Mouse (Mus musculus) heart, postnatal 0 days (tissue): ENCODE measurements around the gene D3Ertd254e. TPM values are rescaled to one million over a fixed set of nuclear protein-coding genes. Genes with fewer than 3 reads are reported as not detected.

Source experiments
- ATAC-seq: fragments of 200-750 bp; cut with Nextera tagmentation; 2 replicates; pipeline ENCODE4 v1.8.0; 2017; ENCODE audit warnings: low read depth, moderate number of reproducible peaks, moderate library complexity; ENCODE audit not compliant: insufficient read depth
- DNase-seq: peaks from one replicate; pipeline ENCODE4 v3.0.0-alpha.2; 2016; ENCODE audit warnings: low spot score
- H3K27ac ChIP-seq: fragments of 300-500 bp; sonication (generic); 2 replicates; pipeline ENCODE4 v1.5.1; 2014; ENCODE audit warnings: low read depth, mild to moderate bottlenecking
- H3K27me3 ChIP-seq: fragments of 300-500 bp; sonication (generic); 2 replicates; pipeline ENCODE4 v1.6.1; 2014; ENCODE audit warnings: low read length, mixed read lengths; ENCODE audit not compliant: control insufficient read depth, insufficient read depth
- H3K36me3 ChIP-seq: fragments of 300-500 bp; sonication (generic); replicated peaks from 2 replicates; pipeline ENCODE4 v1.6.1; 2014; ENCODE audit warnings: low read length, mixed read lengths; ENCODE audit not compliant: control insufficient read depth, insufficient read depth
- H3K4me1 ChIP-seq: fragments of 300-500 bp; sonication (generic); 2 replicates; pipeline ENCODE4 v1.6.1; 2014; ENCODE audit warnings: antibody characterized with exemption; ENCODE audit not compliant: control insufficient read depth, insufficient read depth
- H3K4me2 ChIP-seq: fragments of 300-500 bp; sonication (generic); 2 replicates; pipeline ENCODE4 v1.6.1; 2014; ENCODE audit warnings: low read depth, mild to moderate bottlenecking, low read length, moderate library complexity
- H3K4me3 ChIP-seq: fragments of 300-500 bp; sonication (generic); 2 replicates; pipeline ENCODE4 v1.5.1; 2014; ENCODE audit warnings: low read depth, low read length
- H3K9ac ChIP-seq: fragments of 300-500 bp; sonication (generic); replicated peaks from 2 replicates; pipeline ENCODE4 v1.6.1; 2014; ENCODE audit warnings: low read depth, low read length, mixed read lengths
- H3K9me3 ChIP-seq: fragments of 300-500 bp; sonication (generic); replicated peaks from 2 replicates; pipeline ENCODE4 v1.6.1; 2016; ENCODE audit warnings: low read length; ENCODE audit not compliant: control insufficient read depth
- CTCF ChIP-seq: IDR thresholded peaks from 2 replicates; pipeline ENCODE4 v1.5.1; 2016; ENCODE audit warnings: antibody characterized with exemption, control low read depth, low read depth
- EP300 ChIP-seq: IDR thresholded peaks from 2 replicates; pipeline ENCODE4 v1.6.1; 2016; ENCODE audit warnings: antibody characterized with exemption, low read depth
- WGBS: fragments of 180-500 bp; shearing (Covaris S2); extraction: QIAGEN DNeasy Blood & Tissue Kit; methylation state at CpG from one replicate; pipeline ENCODE4 v1.1.7; 2014; 5-methylcytosine and 5-hydroxymethylcytosine counted together
- polyA plus RNA-seq: library from polyadenylated mRNA; unstranded; fragments of >200 nt; fragmentation: Nextera tagmentation; extraction: Ambion mirVana; gene quantifications from 2 replicates; pipeline ENCODE4 v1.2.1, GENCODE M21; 2015
- total RNA-seq: library from RNA; depleted of rRNA; stranded (reverse); fragments of >200 nt; gene quantifications from 2 replicates; pipeline ENCODE4 v1.2.3, GENCODE M21; 2014; ENCODE audit warnings: low replicate concordance

D3Ertd254e gene
- total and polyA plus RNA-seq, 2 experiments from 2014 or later: 3.4 to 4.9 TPM

DNA sequence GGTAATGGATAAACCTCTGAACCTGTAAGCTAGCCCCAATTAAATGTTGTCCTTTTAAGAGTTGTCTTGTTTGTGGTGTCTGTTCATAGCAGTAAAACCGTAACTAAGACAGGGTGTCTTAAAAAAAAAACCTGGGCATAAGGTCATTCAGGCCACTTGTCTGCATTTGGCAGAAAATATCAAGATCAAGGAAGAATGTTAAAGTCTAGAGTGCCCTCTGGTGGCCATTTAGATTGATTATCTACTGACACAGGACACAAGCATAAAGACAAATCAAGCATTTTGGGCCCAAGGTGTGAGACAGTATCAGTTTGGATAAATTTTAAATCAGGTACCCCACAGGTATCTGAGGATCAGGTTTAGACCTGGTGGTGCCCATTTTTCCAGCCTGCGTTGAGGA, 13.3 kb upstream of the D3Ertd254e start:
- DNase-seq (peak; percentile 42), ATAC-seq (no peak)
- WGBS: 50% methylated on average over 2 of the region's 2 CpGs
- Histone ChIP-seq H3K27ac (no peak overlapping the region), H3K4me1 (no peaks in the 10 kb centered on the region), H3K4me2 (no peak overlapping the region), H3K27me3 (no peaks in the 10 kb centered on the region), H3K9me3 (no peaks in the 10 kb centered on the region), H3K4me3 (no peak overlapping the region), H3K9ac (no peak overlapping the region), H3K36me3 (no peaks in the 10 kb centered on the region)
- TF ChIP-seq EP300: no peak
- peak; percentile 41 for TF ChIP-seq CTCF

DNA sequence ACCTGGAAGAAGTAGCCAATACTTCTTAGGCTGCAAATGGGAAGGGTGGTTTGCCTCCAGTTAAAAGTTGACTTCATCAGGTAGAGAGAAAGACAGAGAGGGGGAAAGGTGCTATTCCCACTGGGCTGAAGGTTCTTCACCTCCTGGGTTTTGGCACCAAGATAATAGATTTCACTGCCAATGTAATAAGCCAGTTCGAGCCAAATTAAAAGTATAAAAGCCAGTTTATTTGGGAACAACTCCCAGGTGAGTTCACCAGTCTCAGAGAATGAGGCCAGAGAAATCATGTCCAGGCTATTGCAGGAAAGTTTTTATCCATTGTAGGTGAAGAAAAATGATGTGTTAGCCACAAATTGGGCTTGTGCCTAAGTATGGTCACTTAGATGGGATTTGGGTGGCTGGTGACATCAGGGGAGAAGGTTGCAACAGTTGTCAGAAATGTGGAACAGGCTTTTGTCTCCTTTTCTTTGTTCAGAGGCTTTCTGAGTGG, 12.6 kb upstream of the D3Ertd254e start:
- ATAC-seq: no peak
- Histone ChIP-seq H3K27me3 (no peaks in the 10 kb centered on the region), H3K36me3 (no peaks in the 10 kb centered on the region), H3K4me3 (no peak overlapping the region), H3K9me3 (no peaks in the 10 kb centered on the region), H3K9ac (no peak overlapping the region), H3K4me2 (no peak overlapping the region), H3K27ac (no peak overlapping the region), H3K4me1 (no peaks in the 10 kb centered on the region)
- TF ChIP-seq CTCF (no peak), EP300 (no peak)
- 61% methylated on average over 1 of the region's 1 CpGs for WGBS
- no peak for DNase-seq

DNA sequence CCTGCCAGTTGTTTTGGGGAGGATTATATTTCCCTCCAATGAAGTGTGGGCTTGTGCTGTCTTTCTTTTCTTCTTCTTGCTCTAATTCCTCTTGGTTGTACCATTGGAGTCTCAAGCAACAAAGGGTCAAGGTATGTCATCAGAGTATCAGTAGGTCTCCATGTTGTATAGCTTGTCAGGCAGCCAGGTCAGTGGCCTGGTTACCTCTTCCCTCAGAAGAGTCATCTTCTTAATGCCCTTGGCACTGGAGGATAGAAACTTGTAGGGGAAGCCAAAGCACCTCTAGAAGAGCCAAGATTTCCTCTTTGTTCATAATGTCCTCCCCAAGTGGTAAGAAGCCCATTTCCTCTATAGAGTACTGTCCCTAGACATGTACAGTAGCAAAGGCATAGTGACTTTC, 11.8 kb upstream of the D3Ertd254e start:
- no peak overlapping the region for H3K9ac ChIP-seq
- no peak overlapping the region for H3K4me2 ChIP-seq
- ATAC-seq: no peak

DNA sequence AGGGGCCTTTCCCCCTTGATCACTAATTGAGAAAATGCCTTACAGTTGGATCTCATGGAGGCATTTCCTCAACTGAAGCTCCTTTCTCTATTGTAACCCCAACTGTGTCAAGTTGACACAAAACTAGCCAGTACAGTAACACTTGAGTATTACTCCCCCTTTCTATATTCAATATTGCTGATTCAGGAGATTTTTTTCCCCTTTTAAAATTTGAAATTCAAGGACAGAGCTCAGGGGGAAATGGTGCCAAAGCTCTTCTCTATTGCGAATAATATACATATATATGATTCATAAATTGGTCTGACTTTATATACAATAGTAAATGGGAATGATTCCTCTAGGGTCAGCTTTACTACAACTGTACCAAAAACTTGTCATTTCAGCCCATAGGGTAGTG, 282 bp upstream of the D3Ertd254e start:
- Histone ChIP-seq H3K4me2 (peak overlapping the region; percentile 83), H3K27ac (no peak overlapping the region), H3K27me3 (no peaks in the 10 kb centered on the region), H3K36me3 (no peaks in the 10 kb centered on the region), H3K9me3 (no peaks in the 10 kb centered on the region), H3K9ac (peak overlapping the region; percentile 88; the same call in 1 of the 2 replicates), H3K4me1 (peaks cover 23% of the 10 kb centered on the region), H3K4me3 (peak overlapping the region; percentile 84)
- TF ChIP-seq CTCF (no peak), EP300 (no peak)
- 10% methylated on average over 1 of the region's 1 CpGs for WGBS
- ATAC-seq: no peak
- DNase-seq: no peak

More for the DNA sequence above, 11.8 kb upstream of the D3Ertd254e start:
- Histone ChIP-seq H3K27me3 (no peaks in the 10 kb centered on the region), H3K9me3 (no peaks in the 10 kb centered on the region), H3K27ac (no peak overlapping the region), H3K4me3 (no peak overlapping the region), H3K4me1 (no peaks in the 10 kb centered on the region), H3K36me3 (no peaks in the 10 kb centered on the region)
- no peak for DNase-seq
- TF ChIP-seq EP300: no peak
- no peak for TF ChIP-seq CTCF

DNA sequence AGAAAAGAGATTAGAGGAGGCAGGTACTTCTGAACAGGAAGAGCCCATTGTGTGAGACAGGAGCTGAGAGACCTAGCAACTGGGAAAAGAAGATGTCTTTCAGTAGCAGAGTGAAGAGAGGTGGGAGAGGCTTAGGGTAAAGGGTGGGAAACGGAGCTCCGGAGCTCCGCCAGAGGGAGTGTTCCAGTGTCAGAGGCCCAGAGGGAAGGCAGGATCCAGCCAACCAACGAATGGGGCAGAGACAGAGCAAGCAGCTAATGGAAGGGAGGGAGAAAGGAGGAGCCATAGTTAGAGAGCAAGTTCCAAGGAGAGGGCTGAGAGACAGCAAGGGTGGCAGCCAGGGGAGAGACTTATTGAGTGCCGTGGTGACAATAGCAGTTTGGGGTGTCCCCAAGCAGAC, 4.5 kb downstream of the D3Ertd254e start:
- Histone ChIP-seq H3K9me3 (no peaks in the 10 kb centered on the region; the same call in 1 of the 2 replicates), H3K4me3 (no peak overlapping the region), H3K4me1 (peaks cover 23% of the 10 kb centered on the region), H3K27me3 (no peaks in the 10 kb centered on the region), H3K36me3 (peaks cover 9% of the 10 kb centered on the region), H3K4me2 (no peak overlapping the region), H3K27ac (no peak overlapping the region), H3K9ac (no peak overlapping the region)
- WGBS: 17% methylated on average over 5 of the region's 5 CpGs
- ATAC-seq: no peak
- TF ChIP-seq CTCF (peak; percentile 30; the same call in 1 of the 2 replicates), EP300 (no peak)
- peak; percentile 35 for DNase-seq

DNA sequence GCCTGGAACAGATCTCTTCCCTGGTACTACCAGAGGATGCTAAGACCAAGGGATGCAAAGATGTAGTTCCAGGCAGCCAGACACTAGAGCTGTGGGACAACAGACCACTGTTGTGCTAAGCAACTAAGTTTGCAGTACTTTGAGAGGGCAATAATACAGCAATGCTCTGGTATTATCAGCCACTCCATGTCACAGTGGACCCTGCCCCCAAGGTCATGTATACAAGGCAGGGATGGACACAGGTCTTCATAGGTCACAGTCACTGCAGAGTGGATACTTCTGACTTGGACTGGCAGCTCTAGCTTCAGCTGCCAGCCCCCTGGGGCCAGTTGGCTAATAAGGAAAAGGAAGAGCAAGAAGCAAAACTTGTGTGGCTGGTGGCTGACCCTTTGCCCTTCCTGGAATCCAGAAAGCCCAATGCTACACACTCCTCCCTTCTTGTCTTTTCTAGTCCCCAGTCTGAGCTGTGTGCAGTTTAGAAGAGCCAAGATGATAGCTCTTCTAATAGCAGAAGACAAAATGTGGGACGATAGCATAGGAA, 19.9 kb downstream of the D3Ertd254e start:
- 86% methylated on average over 1 of the region's 1 CpGs for WGBS
- ATAC-seq (no peak), DNase-seq (no peak)
- no peak overlapping the region for H3K27ac ChIP-seq
- H3K27me3 ChIP-seq: no peaks in the 10 kb centered on the region
- peaks cover 2% of the 10 kb centered on the region for H3K9me3 ChIP-seq
- no peak overlapping the region for H3K9ac ChIP-seq
- H3K4me1 ChIP-seq: no peaks in the 10 kb centered on the region
- H3K4me2 ChIP-seq: no peak overlapping the region
- TF ChIP-seq CTCF: no peak
- H3K4me3 ChIP-seq: no peak overlapping the region
- peaks cover 24% of the 10 kb centered on the region for H3K36me3 ChIP-seq
